Mouse (Mus musculus) E14TG2a.4 (cell line): ENCODE measurements around the gene Grwd1.

Experiments used
- H3K27me3 ChIP-seq: 2 replicates; pipeline ENCODE4 v1.6.1; 2014; ENCODE audit warnings: low read length, control low read depth; ENCODE audit not compliant: insufficient read depth
- H3K36me3 ChIP-seq: 2 replicates; pipeline ENCODE4 v1.6.1; 2014; ENCODE audit warnings: low read length, control low read depth; ENCODE audit not compliant: insufficient read depth
- H3K4me1 ChIP-seq: replicated peaks from 2 replicates; pipeline ENCODE4 v1.6.1; 2014; ENCODE audit warnings: low read depth, low read length, control low read depth
- H3K4me3 ChIP-seq: replicated peaks from 2 replicates; pipeline ENCODE4 v1.5.1; 2014; ENCODE audit warnings: mild to moderate bottlenecking, low read length
- H3K9me3 ChIP-seq: 2 replicates; pipeline ENCODE4 v1.6.1; 2014; ENCODE audit warnings: low read length, control low read depth
- CTCF ChIP-seq: conservative IDR thresholded peaks from 2 replicates; pipeline ENCODE4 v1.5.1; 2014; ENCODE audit warnings: low read length
- NANOG ChIP-seq: IDR thresholded peaks from 2 replicates; pipeline ENCODE4 v1.6.1; 2014; ENCODE audit warnings: borderline replicate concordance, low read length, mixed read lengths
- POU5F1 ChIP-seq: IDR thresholded peaks from 2 replicates; pipeline ENCODE4 v1.6.1; 2014; ENCODE audit warnings: low read length, borderline replicate concordance

Gene Grwd1

GRCm38 (mm10) chr7:45809276-45810075 is 21.3 kb downstream of the Grwd1 start:
- no peaks in the 10 kb centered on the region for H3K9me3 ChIP-seq
- no peaks in the 10 kb centered on the region for H3K27me3 ChIP-seq
- TF ChIP-seq CTCF (no peak), NANOG (no peak), POU5F1 (no peak)
- peak overlapping the region; percentile 20; the same call in 1 of the 2 replicates for H3K4me3 ChIP-seq
- H3K4me1 ChIP-seq, result peaks cover 78% of the 10 kb centered on the region
- peaks cover 76% of the 10 kb centered on the region for H3K36me3 ChIP-seq

GRCm38 (mm10) chr7:45808471-45808870 is 22.3 kb downstream of the Grwd1 start:
- Histone ChIP-seq H3K4me3 (peak overlapping the region; percentile 20; the same call in 1 of the 2 replicates), H3K36me3 (peaks cover 77% of the 10 kb centered on the region), H3K9me3 (no peaks in the 10 kb centered on the region), H3K4me1 (peaks cover 78% of the 10 kb centered on the region), H3K27me3 (no peaks in the 10 kb centered on the region)
- TF ChIP-seq POU5F1 (no peak), NANOG (no peak), CTCF (no peak)

GRCm38 (mm10) chr7:45805941-45806340 is 24.8 kb downstream of the Grwd1 start:
- Histone ChIP-seq H3K4me1 (peaks cover 64% of the 10 kb centered on the region), H3K9me3 (no peaks in the 10 kb centered on the region), H3K36me3 (peaks cover 64% of the 10 kb centered on the region), H3K4me3 (no peak overlapping the region), H3K27me3 (no peaks in the 10 kb centered on the region)
- no peak for TF ChIP-seq NANOG
- TF ChIP-seq POU5F1, result no peak
- TF ChIP-seq CTCF, result no peak

- H3K36me3 ChIP-seq, result peaks cover 30% of the 10 kb centered on the region
- H3K9me3 ChIP-seq, result no peaks in the 10 kb centered on the region
- H3K4me1 ChIP-seq, result peaks cover 55% of the 10 kb centered on the region
- TF ChIP-seq POU5F1 (no peak), CTCF (no peak), NANOG (no peak)
- peaks cover 9% of the 10 kb centered on the region for H3K27me3 ChIP-seq
- no peak overlapping the region for H3K4me3 ChIP-seq
Measured at GRCm38 (mm10) chr7:45802551-45802950, 28.2 kb downstream of the Grwd1 start.

- TF ChIP-seq CTCF (peak; percentile 99), NANOG (no peak)
- no peaks in the 10 kb centered on the region for H3K9me3 ChIP-seq
- H3K36me3 ChIP-seq, result peaks cover 18% of the 10 kb centered on the region
- H3K4me1 ChIP-seq, result peaks cover 52% of the 10 kb centered on the region
- H3K27me3 ChIP-seq, result peaks cover 14% of the 10 kb centered on the region
- H3K4me3 ChIP-seq, result peak overlapping the region; percentile 66
Measured at GRCm38 (mm10) chr7:45801348-45801747, 29.4 kb downstream of the Grwd1 start.

GRCm38 (mm10) chr7:45800546-45801204 is 30.1 kb downstream of the Grwd1 start:
- peaks cover 14% of the 10 kb centered on the region for H3K27me3 ChIP-seq
- peaks cover 45% of the 10 kb centered on the region for H3K4me1 ChIP-seq
- peaks cover 12% of the 10 kb centered on the region for H3K36me3 ChIP-seq
- TF ChIP-seq POU5F1 (no peak), CTCF (no peak)
- no peaks in the 10 kb centered on the region for H3K9me3 ChIP-seq
- H3K4me3 ChIP-seq, result peak overlapping the region; percentile 66

- peaks cover 48% of the 10 kb centered on the region for H3K4me1 ChIP-seq
- peaks cover 10% of the 10 kb centered on the region for H3K36me3 ChIP-seq
- no peaks in the 10 kb centered on the region for H3K9me3 ChIP-seq
- TF ChIP-seq NANOG (no peak), CTCF (no peak), POU5F1 (no peak)
- peak overlapping the region; percentile 66 for H3K4me3 ChIP-seq
- H3K27me3 ChIP-seq, result peaks cover 14% of the 10 kb centered on the region
Measured at GRCm38 (mm10) chr7:45800001-45800400, 30.7 kb downstream of the Grwd1 start.

GRCm38 (mm10) chr7:45798931-45799330 is 31.8 kb downstream of the Grwd1 start:
- Histone ChIP-seq H3K9me3 (no peaks in the 10 kb centered on the region), H3K36me3 (peaks cover 10% of the 10 kb centered on the region), H3K4me1 (peaks cover 56% of the 10 kb centered on the region), H3K4me3 (0 out of 2 replicates have a peak overlapping the region, but pooled peaks have one; percentile 20), H3K27me3 (peaks cover 24% of the 10 kb centered on the region)
- TF ChIP-seq POU5F1 (no peak), CTCF (no peak), NANOG (no peak)

- Histone ChIP-seq H3K27me3 (peaks cover 28% of the 10 kb centered on the region), H3K9me3 (no peaks in the 10 kb centered on the region)
- no peak for TF ChIP-seq POU5F1
- no peak for TF ChIP-seq NANOG
- TF ChIP-seq CTCF, result no peak
Measured at GRCm38 (mm10) chr7:45798511-45798836, 32.3 kb downstream of the Grwd1 start.

More at GRCm38 (mm10) chr7:45798511-45798836, 32.3 kb downstream of the Grwd1 start:
- peaks cover 60% of the 10 kb centered on the region for H3K4me1 ChIP-seq
- peak overlapping the region; percentile 78 for H3K4me3 ChIP-seq
- H3K36me3 ChIP-seq, result peaks cover 8% of the 10 kb centered on the region
